Mouse (Mus musculus): ENCODE data around the gene Map3k4.
A peak's percentile ranks its signal among the peaks of the same experiment; 100 is the strongest.

Map3k4 gene

DNA sequence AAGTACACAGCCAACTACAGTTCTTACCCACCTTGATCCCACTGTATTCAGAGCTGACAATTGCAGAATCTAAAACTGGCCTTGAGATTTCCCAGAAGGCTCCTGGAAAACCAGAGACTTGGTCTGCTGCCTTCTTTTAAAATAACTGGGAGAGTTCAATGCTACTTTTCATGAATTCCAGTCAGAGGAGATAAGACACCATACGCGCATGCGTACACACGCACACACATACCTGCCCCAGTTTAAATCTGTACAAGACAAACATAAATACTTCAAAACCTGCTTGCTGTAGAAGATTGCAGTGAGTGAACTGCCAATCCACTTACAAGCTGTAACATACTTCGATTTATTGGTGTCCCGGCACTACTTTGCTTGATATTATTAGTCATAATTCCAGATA, 13.9 kb downstream of the Map3k4 start:
- peak; percentile 76 for DNase-seq

DNA sequence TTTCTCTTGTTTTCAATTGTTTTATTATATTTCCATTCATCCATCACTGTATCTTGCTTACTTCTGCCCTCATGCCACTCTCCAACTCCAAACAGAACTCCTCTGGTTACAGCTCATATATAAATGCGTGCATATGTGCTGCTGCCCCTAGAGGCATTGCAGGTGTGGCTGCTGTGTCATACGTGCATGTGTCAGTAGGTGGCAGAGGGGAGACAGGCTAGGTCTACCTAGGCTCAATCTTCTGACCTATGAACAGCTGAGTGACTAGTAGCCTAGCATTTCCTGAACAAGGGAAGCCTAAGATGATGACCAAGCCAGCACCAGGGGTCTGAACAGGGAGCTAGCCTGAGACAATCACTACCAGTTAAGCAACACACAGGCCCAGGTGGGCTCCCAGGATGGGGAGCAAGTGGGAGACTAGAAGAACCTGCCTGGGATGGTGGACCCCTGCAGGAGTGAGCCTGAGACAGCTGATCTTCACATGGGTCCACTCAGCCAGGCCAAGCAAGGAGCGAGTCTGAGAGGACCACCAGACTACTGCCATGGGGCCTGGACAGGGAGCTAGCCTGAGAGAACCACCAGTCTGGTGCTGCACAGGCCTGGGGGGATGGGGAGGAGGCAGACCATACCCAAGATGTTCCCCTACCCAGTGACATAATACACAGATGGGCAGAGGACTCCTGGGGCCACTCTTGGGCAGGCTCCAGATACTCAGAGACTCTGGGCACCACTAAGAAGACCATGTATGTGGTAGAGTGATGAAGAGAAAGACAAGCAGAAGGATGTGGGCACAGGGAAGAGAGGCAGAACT, 17.5 kb downstream of the Map3k4 start:
- peak; percentile 90 for DNase-seq

DNA sequence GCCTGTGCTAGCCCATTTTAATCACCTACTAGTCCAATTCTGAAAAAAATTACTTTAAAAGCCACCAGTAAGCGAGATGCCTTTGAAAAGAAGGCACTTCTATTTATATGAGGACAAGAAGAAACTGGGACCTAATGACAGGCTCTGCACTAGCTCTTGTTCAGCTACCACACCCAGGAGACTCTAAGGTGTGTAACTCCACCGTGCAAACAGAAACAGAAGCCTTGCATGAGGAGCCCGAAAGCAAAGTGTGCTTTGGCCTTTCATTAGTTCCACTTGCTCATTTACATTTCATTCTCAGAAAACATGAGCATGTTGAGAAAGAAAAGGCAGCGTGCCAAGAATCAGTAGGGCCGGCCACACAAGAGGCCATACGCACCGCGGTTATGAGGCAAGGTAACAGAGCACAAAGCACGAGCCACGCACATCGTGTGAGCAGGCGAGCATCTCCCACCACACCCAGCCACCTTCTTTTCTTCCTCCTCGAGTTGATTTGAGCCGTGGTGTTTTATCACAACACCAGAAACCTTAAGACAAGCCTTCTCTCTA, 18.4 kb downstream of the Map3k4 start:
- DNase-seq, result peak; percentile 87

DNA sequence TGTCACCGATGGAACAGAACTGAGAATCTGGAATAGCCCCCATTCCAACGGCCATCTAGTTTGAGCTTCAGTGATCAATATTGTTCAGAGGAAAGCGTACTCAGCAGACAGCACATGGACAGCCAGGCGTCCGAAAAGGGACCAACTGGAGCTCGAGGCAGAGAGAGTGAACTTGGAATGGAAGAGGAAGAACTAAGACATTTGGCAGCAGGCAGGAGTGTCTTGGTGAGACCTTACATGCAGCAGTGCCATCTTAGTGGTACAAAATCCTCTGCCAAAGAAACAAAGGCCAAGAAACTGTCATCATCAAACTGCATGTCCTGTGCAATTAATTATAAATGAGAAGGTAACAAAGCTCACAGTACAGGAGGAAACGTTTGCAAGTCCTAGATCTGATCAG, 19.2 kb downstream of the Map3k4 start:
- DNase-seq, result peak; percentile 79

DNA sequence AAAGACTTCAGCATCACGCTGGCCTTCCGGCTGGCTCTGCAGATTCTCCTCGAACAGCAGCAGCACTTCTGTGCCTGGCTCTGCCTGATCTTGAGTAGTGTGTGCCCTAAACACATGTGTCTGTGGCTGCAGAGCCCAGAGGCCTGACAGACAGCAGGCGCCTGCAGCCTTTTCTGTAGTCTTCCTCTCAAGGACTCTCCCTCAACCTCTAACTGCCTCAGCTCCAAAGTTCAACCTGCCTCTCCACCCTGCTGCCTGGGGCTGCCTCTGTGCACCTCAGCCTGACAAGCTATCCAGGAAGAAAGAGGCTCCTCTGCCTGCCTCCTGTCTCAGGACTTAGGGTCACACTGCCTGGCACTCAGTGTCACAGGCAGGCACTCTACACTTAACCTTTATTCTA, 20.6 kb downstream of the Map3k4 start:
- DNase-seq, result peak; percentile 86

DNA sequence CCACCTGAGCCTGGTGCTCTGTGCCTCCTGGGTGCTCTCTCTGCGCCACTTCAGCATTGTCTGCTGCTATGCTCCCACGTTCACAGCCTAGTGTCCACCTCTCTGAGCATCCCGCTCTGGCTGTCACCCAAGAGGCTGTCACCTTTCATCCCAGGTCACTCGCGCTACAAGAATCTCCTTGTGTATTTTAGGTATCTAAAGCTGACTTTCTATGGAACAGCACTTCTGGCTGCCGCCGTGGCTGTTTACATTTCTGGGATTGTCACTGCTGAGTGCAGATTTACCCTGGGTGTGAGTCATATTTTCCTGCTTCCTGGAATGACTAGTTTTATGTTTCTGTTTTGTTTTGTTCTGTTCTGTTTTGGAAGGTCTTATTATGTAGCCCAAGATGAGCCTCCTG, 21.3 kb downstream of the Map3k4 start:
- DNase-seq, result peak; percentile 84

DNA sequence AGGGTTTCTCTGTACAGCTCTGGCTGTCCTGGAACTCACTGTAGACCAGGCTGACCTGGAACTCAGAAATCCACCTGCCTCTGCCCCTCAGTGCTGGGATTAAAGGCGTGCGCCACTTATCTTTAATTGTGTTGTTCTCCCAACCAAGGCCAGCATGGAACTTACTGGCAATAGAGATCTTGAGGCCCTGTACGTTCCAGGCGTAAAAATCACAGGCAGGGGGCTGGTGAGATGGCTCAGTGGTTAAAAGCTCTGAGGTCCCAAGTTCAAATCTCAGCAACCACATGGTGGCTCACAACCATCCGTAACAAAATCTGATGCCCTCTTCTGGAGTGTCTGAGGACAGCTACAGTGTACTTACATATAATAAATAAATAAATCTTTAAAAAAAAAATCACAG, 22.7 kb downstream of the Map3k4 start:
- DNase-seq, result peak; percentile 86

DNA sequence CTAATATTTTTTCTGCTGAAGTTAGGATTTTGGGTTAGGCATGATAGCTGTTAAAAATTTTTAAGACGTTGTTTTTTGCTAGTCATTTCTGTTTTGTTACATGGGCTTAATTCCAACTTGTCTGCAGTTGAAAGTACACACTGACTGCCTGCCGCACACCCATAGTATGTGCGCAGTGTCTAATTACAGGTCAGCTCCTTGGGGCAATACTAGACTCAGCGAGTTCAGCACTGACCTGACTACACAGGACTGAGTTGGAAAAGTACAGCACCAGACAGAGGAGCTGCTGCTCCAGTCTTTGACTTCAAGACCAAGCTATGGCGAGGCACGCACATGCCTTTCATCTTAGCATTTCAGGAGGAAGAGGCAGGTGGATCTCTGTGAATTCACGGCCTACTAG, 24.2 kb downstream of the Map3k4 start:
- DNase-seq, result no peak

DNA sequence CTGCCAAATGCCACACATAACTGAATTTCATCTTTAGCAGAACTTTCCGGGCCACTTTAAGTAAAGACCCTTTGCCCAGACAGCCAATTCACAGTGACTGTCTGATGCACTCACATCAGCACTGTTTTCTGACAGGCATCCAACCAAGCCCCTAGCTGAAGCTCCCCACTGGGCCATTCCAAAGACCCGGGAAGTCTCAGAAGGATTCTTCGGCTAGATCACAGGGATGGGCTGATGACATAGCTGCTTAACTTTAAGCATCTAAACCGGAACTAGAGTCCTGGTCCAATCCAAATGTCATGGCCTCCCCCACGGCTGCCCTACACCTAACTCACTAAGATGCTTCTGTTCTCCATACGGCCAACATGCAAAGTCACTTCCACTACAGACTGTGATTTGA, 25.0 kb downstream of the Map3k4 start:
- DNase-seq, result peak; percentile 86

DNA sequence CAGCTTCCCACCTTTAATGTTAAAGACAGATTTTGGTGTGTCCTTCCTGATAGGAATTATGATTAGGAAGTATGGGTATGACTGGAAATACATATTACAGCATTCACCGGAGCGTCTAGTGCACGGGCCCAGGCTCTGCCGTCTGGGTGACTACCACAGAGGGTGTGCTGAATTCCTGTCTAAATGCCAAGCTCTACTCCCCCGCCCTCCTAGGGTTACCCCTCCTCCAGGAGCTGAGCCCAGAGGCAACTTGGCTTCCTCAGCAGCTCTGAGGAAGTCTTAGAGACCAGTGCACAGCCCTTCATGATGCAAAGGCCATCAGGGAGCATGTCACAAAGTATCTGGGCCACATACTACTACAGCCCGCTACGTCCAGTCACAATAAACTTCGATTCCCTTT, 25.7 kb downstream of the Map3k4 start:
- peak; percentile 96 for DNase-seq

DNA sequence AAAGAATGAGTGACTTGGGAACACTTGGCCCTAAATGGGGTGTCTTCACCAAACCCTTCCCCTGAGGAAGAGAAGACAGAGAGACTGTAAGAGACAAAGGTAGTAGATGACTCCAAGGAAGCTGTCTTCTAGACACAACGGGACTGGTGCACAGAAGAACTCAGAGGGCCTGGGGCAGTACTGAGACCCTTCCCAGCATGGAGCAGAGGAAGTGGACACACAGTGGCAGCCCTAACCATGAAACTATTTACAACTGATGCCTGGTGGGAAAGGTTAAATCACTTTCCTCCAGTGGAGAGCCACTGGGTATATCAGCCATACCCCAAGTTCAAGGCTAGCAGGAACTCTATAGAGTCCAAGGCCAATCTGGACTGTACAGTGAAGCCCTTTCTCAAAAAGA, 26.2 kb downstream of the Map3k4 start:
- DNase-seq, result peak; percentile 72

DNA sequence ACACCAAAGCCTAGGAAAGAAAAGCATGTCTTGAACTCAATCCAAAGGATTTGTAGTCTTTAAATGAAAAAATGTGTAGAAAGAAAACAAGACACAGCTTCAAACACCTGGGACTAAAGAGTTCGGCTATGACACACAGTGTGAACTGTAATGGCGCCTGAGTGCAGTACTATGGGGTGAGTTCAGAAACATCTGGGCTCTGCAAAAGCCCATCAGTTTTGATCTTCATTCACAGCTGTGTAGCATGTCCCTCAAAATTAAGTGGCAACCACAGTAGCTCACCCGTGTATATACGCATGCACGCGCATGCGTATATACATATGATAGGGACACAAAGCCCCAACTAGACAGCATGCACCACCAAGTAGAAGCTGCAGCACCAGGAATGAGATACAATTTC, 27.4 kb downstream of the Map3k4 start:
- DNase-seq, result peak; percentile 81

DNA sequence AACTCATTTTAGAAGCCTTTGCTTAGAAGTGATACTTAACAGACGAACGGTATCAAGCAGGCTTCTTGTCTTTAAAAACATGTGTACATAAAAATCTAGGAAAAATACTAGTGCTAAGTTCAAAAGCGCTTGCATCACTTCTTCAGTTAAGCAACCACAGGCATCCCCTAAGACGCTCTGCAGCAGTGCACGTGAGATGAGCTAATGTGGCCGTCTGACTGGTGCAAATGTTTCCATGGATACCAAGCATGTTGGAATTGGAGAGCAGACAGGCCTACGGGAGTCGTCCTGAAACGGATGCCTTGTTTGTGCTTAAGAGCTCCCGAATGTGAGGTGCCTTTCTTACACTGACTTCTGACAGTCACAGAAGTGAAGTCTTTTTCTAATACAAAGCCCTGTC, 27.9 kb downstream of the Map3k4 start:
- peak; percentile 98 for DNase-seq

DNA sequence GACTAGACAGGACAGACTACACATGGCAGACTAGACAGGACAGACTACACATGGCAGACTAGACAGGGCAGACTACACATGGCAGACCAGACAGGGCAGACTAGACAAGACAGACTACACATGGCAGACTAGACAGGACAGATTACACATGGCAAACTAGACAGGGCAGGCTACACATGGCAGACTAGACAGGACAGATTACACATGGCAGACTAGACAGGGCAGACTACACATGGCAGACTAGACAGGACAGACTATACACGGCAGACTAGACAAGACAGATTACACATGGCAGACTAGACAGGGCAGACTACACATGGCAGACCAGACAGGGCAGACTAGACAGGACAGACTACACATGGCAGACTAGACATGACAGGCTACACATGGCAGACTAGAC, 28.8 kb downstream of the Map3k4 start:
- DNase-seq, result peak; percentile 64

DNA sequence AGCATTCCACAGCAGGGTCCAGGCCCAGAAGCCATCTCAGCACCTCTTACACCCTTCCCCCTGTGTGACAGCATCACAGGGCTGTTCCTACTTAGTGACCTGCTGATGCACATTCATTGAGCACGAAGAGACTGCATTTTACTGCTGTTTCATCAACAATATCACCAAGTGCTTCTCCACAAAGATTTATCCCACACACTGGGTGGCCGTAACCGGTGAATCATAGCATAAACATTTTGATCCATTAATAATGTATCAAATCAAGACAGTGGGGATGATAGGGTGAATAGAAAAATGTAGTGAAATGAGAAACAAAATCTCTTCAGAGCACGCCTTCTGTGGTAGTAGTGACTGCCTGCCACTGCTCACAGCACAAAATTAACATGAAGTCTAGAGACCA, 29.7 kb downstream of the Map3k4 start:
- DNase-seq, result peak; percentile 83

DNA sequence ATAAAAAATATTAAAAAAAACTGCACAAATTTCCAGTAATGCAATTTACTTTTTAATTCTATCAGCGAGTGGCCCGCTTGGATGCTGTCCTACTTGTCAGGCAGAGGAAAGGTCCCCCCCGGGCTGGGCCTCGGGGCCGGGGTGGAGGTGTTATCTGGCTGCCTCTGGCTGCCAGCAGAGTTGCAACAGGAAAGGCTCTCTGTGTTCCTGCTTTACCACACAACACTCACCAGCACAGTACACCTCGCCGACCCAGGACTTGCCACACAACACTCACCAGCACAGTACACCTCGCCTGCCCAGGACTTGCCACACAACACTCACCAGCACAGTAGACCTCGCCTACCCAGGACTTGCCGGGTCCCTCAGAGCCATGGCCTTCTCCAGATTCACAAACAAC, 38.8 kb downstream of the Map3k4 start:
- peak; percentile 91 for DNase-seq

DNA sequence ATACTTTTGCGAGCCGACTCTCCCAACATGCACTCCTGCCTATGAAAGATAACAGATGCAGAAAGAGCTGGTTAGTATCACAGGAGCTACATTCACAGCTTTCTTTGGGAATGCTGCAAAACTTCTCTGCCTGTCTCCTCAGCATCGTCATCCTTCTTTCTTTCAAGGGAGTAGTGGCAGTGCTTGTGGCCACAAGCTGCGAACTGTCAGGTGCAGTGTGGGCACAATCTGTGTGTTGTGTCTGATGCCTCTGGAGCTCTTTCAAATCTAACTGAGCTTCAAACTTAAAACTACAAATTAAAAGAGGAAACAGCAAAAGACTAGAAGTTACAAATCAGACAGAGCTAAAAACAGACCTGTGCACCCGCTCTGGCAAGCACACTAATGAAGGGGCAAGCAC, 40.5 kb downstream of the Map3k4 start:
- peak; percentile 84 for DNase-seq

DNA sequence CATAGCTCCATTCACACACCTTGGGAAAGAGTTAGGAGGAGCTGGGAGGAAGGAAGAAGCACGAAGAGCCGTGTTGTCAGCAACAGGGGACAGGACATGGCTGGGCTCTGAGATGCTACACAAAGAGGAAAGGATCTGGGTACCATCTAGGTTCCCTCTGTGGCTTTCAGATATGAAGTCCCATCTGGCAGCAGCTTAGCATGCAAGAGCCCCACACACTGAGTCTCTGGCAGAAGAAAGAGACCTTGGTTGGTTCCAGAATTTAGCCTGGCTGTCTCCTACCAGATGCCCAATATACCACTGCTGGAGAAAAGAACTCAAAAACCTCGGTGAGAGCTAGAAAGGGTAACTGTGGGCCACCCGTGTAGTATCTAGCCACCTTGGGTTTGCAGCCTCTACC, 41.3 kb downstream of the Map3k4 start:
- peak; percentile 55 for DNase-seq

DNA sequence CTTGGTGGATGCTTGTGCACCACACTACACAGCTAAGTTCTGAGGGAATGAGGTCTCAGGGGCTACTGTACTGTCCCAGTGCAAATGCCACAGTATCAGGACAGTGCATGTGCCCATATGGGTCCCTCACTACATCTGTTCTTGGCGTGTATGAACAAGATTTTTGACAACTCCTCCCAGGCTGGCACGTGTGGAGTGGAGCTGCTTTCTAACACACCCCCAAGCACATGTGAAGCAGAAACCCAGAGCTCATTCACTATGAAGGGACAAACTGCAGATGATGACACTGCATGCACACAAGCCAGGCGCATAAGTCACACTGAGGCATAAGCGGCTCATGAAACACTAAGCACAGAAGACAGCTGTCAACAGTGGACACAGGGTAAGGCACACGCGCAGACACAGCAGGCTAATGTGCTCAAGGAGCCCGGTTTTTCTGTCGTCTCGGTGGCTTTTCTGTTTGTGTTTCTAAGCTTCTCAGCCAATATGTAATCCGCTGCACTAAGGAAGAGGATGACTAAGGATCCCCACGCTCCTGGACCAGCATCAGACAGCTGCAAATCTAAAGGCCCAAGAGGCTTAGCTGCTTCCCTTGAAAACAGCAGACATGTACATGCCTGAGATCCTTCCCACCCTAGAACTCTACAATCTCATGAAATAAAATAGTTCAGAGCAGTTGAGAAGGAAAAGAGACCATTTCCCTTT, 41.9 kb downstream of the Map3k4 start:
- DNase-seq, result peak; percentile 86

DNA sequence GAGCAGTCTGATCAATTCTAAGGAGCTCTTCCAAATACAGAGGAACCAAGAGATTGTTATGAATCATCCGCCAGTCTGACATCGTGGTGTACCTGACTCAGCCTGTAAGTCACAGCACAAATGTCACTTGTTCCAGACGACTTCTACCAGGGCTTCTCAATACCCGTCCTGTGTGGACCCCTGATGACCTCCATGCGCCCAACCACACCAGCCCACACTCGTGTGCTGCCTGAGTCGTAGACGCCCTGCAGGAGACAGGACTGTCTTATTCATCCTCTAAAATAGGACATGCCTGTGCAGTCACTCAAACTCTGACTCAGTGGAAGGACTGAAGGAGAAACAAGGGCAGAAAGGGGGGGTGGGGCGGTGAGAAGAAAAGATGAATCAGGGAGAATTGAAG, 42.8 kb downstream of the Map3k4 start:
- DNase-seq, result peak; percentile 86

DNA sequence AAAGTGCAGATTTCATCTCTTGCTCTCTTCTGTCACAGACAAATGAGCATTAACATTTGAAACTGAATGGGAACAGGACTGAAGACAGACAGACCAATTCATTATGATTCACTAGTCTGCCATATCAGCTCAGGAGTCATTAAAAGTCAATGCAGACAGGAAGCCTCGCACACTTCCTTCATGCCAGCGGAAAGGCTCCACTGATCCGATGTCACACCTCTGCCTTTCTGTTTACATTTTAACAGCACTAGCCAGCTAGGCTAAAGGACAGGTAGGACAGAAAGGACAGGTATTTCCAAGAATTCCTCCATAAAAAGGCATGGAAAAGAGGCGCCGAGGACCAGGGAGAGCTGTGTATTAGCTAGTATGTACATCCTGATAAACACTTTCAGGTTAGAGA, 45.6 kb downstream of the Map3k4 start:
- peak; percentile 79 for DNase-seq

DNA sequence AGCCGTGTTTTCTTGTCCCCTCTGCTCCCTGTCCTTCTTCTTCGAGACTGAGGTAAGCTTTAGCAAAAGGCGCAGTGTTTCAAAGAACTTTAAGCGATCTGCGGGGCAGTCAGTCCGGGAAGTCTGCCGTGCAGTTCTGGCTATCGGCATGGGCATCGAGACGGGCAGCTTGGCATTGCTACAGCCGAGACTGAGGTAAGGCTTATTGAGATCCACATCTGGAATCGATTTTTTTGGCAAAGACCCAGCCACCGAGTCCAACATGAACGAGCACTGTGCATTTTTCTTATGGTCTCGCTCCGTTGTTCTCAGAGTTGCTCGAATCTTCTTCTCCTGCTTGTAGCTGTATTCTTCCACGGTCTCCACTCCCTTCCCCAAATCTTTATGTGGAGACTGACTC, 46.8 kb downstream of the Map3k4 start:
- DNase-seq, result peak; percentile 85

DNA sequence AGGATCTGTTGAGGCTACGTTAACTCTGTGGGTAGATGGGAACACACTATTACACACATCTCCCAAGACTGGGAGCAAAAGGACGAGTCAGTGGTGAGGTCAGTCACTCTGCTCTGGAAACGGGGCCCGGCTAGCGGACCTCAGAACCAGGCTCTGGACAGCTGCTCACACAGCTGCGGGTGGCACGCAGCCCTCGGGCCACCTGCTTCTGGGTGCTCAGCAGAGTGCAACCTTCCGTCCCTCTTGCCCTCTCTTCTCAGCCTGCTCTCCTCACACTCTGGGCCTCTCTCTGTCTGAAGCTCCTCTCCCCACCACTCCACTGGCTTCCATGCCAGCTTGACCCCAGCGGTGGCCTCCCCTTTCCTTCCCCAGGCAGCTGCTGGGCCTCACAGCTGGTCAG, 50.1 kb downstream of the Map3k4 start:
- DNase-seq, result peak; percentile 91

DNA sequence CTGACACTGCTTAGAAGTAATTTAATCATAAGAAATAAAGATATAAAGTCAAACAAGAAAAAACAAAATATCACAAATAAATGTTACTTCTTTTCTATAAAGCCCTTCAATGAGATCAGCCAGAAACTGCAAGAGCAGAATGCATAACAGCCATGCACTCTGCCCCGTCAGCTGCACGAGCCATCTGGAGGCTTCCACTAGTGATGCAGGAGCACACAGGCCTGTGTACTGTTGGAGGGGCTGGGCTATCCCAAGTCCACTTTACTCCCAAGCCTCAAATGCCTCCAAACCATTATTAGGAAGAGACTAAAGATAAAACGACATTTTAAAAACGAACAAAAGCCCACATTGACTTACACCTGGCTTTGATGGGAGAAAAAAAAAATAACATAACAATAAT, 50.5 kb downstream of the Map3k4 start:
- peak; percentile 57 for DNase-seq

Measured in heart, adult 11 months (tissue).